In genomic region chr4:131075326-131075932, GRCm38 (mm10) we compare ENCODE assay signal across 22 mouse cellular contexts.
DNase-seq lines count a peak whose midpoint lies in the region; ATAC-seq lines count a peak whose summit lies in the region.
"Had no signal": no experiment of that assay in that cellular context is flagged by ENCODE, and none has a peak within 500 bp of the region (broad histone marks: within the 10 kb centered on the region; RNA-seq: fewer than 3 reads in every experiment).

No protein-coding gene starts in this region.

- ATAC-seq in forebrain, embryonic 11.5 days (replicated peaks; ENCODE audit: low FRiP score), result 0 out of 2 replicates have a peak, but pooled peaks have one; percentile 39
- ATAC-seq in forebrain, embryonic 16.5 days, result no peak
- ATAC-seq in midbrain, embryonic 16.5 days, result no peak
- no peak for ATAC-seq in granulocyte monocyte progenitor cell, adult 5-6 weeks (replicated peaks; ENCODE audit: poor library complexity, severe bottlenecking)
- ATAC-seq: activated CD4-positive, CD25-positive, alpha-beta regulatory T cell, adult 4 months; hindbrain, postnatal 0 days; intestine, postnatal 0 days; lung, postnatal 0 days had no signal

- peaks cover 9% of the 10 kb centered on the region; the same call in 1 of the 2 replicates for H3K4me1 ChIP-seq in forebrain, embryonic 11.5 days (replicated peaks; ENCODE audit: control insufficient read depth, insufficient read depth, low read length)
- peaks cover 8% of the 10 kb centered on the region for H3K4me1 ChIP-seq in forebrain, embryonic 16.5 days (replicated peaks; ENCODE audit: control insufficient read depth, insufficient read depth, low read length)
- peaks cover 71% of the 10 kb centered on the region for H3K4me1 ChIP-seq in midbrain, embryonic 10.5 days
- H3K4me1 ChIP-seq in midbrain, embryonic 16.5 days (ENCODE audit: control insufficient read depth, insufficient read depth, low read length), result peaks cover 7% of the 10 kb centered on the region
- H3K4me1 ChIP-seq: heart, embryonic 15.5 days had no signal

- no peak overlapping the region for H3K4me2 ChIP-seq in forebrain, embryonic 11.5 days (ENCODE audit: low read depth, low read length, severe bottlenecking)
- H3K4me2 ChIP-seq in forebrain, embryonic 16.5 days (ENCODE audit: low read length), result no peak overlapping the region
- H3K4me2 ChIP-seq in midbrain, embryonic 16.5 days (ENCODE audit: low read length), result no peak overlapping the region
- H3K4me2 ChIP-seq: heart, embryonic 15.5 days had no signal

- H3K27ac ChIP-seq in forebrain, embryonic 11.5 days (ENCODE audit: low read depth, low read length), result no peak overlapping the region
- H3K27ac ChIP-seq in forebrain, embryonic 16.5 days (ENCODE audit: low read length), result no peak overlapping the region
- peak overlapping the region; percentile 80 for H3K27ac ChIP-seq in midbrain, embryonic 10.5 days (replicated peaks)
- peak overlapping the region; percentile 36; the same call in 1 of the 2 replicates for H3K27ac ChIP-seq in midbrain, embryonic 16.5 days (ENCODE audit: low read length)
- H3K27ac ChIP-seq: gastrocnemius, adult 2 months; heart, embryonic 15.5 days; hindbrain, postnatal 0 days; left cerebral cortex, adult 2 months; limb, embryonic 10.5 days; macrophage had no signal

- WGBS in forebrain, embryonic 11.5 days, result 24% methylated on average over 8 of the region's 8 CpGs
- WGBS in forebrain, embryonic 16.5 days, result 24% methylated on average over 8 of the region's 8 CpGs
- WGBS in midbrain, embryonic 10.5 days, result 26% methylated on average over 8 of the region's 8 CpGs
- whole genome bisulfite sequencing in midbrain, embryonic 16.5 days, result 17% methylated on average over 8 of the region's 8 CpGs

- H3K9me3 ChIP-seq in forebrain, embryonic 11.5 days (ENCODE audit: control insufficient read depth, low read length), result no peaks in the 10 kb centered on the region
- no peaks in the 10 kb centered on the region for H3K9me3 ChIP-seq in forebrain, embryonic 16.5 days (ENCODE audit: control insufficient read depth, low read length)
- no peaks in the 10 kb centered on the region for H3K9me3 ChIP-seq in midbrain, embryonic 10.5 days (replicated peaks)
- peaks cover 6% of the 10 kb centered on the region; the same call in 1 of the 2 replicates for H3K9me3 ChIP-seq in midbrain, embryonic 16.5 days (replicated peaks; ENCODE audit: control insufficient read depth, low read length, poor library complexity, severe bottlenecking)
- H3K9me3 ChIP-seq: heart, embryonic 15.5 days; limb, embryonic 10.5 days had no signal

- H3K36me3 ChIP-seq in forebrain, embryonic 11.5 days (ENCODE audit: control insufficient read depth, insufficient read depth, low read length), result no peaks in the 10 kb centered on the region
- no peaks in the 10 kb centered on the region for H3K36me3 ChIP-seq in forebrain, embryonic 16.5 days (ENCODE audit: control insufficient read depth, insufficient read depth)
- no peaks in the 10 kb centered on the region for H3K36me3 ChIP-seq in midbrain, embryonic 10.5 days
- H3K36me3 ChIP-seq in midbrain, embryonic 16.5 days (ENCODE audit: control insufficient read depth, insufficient read depth, low read length), result no peaks in the 10 kb centered on the region
- H3K36me3 ChIP-seq: heart, embryonic 15.5 days; limb, embryonic 10.5 days had no signal

- H3K9ac ChIP-seq in forebrain, embryonic 11.5 days (ENCODE audit: low read length), result no peak overlapping the region
- H3K9ac ChIP-seq in forebrain, embryonic 16.5 days (replicated peaks; ENCODE audit: low read depth, low read length), result no peak overlapping the region
- no peak overlapping the region for H3K9ac ChIP-seq in midbrain, embryonic 16.5 days (ENCODE audit: low read depth, low read length)
- H3K9ac ChIP-seq: heart, embryonic 15.5 days had no signal

- H3K27me3 ChIP-seq in forebrain, embryonic 11.5 days (ENCODE audit: control insufficient read depth, insufficient read depth, low read length), result no peaks in the 10 kb centered on the region
- H3K27me3 ChIP-seq in forebrain, embryonic 16.5 days (replicated peaks; ENCODE audit: control insufficient read depth, insufficient read depth, low read length), result no peaks in the 10 kb centered on the region
- H3K27me3 ChIP-seq in midbrain, embryonic 10.5 days (ENCODE audit: low read depth, poor library complexity, severe bottlenecking), result peaks cover 83% of the 10 kb centered on the region
- no peaks in the 10 kb centered on the region for H3K27me3 ChIP-seq in midbrain, embryonic 16.5 days (ENCODE audit: control insufficient read depth, insufficient read depth, low read depth, low read length)
- H3K27me3 ChIP-seq: heart, embryonic 15.5 days had no signal

- no peak for DNase-seq in forebrain, embryonic 11.5 days (ENCODE audit: low spot score)
- DNase-seq in brain, adult 2 months (ENCODE audit: low read depth, low spot score), result peak; percentile 56
- peak; percentile 76 for DNase-seq in midbrain, embryonic 10.5 days (ENCODE audit: low spot score)
- DNase-seq in lung, adult 18-20 months, result no peak
- DNase-seq: adrenal gland, adult 8-10 months; cerebellum, adult 8-10 months; gastrocnemius, adult 2 months; heart, postnatal 36 days; kidney, postnatal 4 days; liver; thymus, postnatal 14 days had no signal

- H3K4me3 ChIP-seq in forebrain, embryonic 11.5 days (ENCODE audit: low read depth, low read length), result no peak overlapping the region
- H3K4me3 ChIP-seq in forebrain, embryonic 16.5 days (replicated peaks; ENCODE audit: low read length), result no peak overlapping the region
- no peak overlapping the region for H3K4me3 ChIP-seq in midbrain, embryonic 10.5 days
- no peak overlapping the region for H3K4me3 ChIP-seq in midbrain, embryonic 16.5 days (ENCODE audit: low read depth, low read length)
- H3K4me3 ChIP-seq: gastrocnemius, adult 2 months; heart, embryonic 15.5 days; left cerebral cortex, adult 2 months; limb, embryonic 10.5 days had no signal

Comparison
In these comparisons a context has a peak if more than half of its experiments do, and no peak if none do; other contexts are left out.
1. DNase-seq: peak in brain, adult 2 months (single experiment) and midbrain, embryonic 10.5 days (single experiment); none in forebrain, embryonic 11.5 days (single experiment) and lung, adult 18-20 months (0 of 2).
2. H3K27ac ChIP-seq: peak in midbrain, embryonic 10.5 days (single experiment) and midbrain, embryonic 16.5 days (single experiment); none in forebrain, embryonic 11.5 days (single experiment) and forebrain, embryonic 16.5 days (single experiment).